Mouse (Mus musculus): ENCODE data around the gene Cnksr3. TPM values are rescaled to one million over a fixed set of nuclear protein-coding genes. Genes with fewer than 3 reads are reported as not detected.

Gene Cnksr3
- polyA plus RNA-seq (2012; rRNA removed; ENCODE audit: low replicate concordance): 5.9 and 7.6 TPM in 2 replicates

DNA sequence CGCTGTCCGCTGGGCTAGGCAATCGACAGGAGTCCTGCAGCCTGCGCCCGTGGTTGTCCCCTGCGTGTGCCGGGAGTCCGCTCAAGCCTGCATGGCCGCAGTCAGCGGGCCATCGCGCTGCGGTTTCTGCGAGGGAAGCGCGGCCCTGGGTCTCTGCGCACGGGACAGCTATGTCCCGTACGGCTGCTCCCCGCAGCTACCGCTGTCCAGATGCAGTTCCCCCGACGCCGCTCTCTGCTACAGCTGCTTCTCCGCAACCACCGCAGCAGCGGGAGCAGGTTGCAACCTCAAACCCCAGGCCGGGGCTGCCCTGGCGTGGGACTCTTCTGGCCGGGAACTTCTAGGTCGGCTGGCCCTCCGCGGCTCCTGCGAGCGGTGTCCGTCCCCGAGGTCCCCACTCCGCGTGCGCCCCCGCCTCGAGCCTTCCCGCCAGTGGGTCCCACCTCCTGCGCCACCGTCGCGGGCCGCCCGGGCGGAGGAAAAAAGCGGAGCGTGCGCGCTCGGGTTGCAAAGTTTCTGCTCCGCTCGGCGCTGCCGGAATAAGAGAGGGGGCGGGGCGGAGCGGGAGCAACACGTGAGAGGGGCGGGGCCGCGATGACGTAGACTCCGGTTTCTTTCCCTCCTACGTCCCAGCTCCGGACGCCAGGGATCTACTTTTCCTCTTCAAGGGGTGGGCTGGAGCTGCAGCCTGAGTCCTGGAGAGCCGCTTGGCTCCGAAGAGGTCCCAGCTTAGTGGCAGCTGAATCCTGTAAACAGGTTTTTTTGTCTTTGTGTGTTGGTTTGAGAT lies at the start of gene Cnksr3:
TSS of gene Cnksr3 (minus strand) at position 542 of the 787 bp plus-strand sequence.

Other genes starting within 250 kb of the Cnksr3 start
- 2.7 and 2.9 TPM in 2 replicates for gene Ipcef1, start 159.8 kb downstream of the Cnksr3 start, polyA plus RNA-seq (2012; rRNA removed; ENCODE audit: low replicate concordance)

All from mammary gland, adult 2 months (tissue).